Mouse (Mus musculus) adrenal gland, adult 10 weeks (tissue): Measurements from ENCODE around the gene Esp38. TPM values are rescaled to one million over a fixed set of nuclear protein-coding genes. Genes with fewer than 3 reads are reported as not detected.

Experiments used
- polyA plus RNA-seq: library from polyadenylated mRNA; stranded (reverse); fragments of 350-450 nt; fragmentation: Illumina TruSeq; extraction: RNeasy Lipid Tissue Mini Kit (QIAGEN cat#74804); gene quantifications from one replicate; pipeline ENCODE4 v1.2.3, GENCODE M21; 2014; ENCODE audit warnings: low read depth, low replicate concordance

The Esp38 gene
- polyA plus RNA-seq = not detected

DNA sequence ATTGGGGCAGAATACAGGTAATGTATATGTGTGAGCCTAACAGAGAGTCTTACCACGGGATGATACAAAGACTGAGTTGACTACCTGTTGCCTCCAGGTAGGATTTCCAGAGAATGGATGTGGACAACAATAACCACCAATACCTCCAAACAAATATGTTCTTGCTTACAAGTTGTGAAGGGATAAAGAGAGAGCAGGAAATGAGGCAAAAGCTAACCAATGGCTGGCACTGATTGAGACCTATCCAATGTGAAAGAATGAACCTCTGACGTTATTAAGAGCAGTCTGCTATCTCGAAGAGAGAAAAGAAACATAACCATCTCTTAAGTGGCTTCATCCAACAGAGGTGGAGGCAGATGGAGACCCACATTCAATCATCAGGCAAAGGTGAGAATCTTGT is at the start of gene Esp38:
Gene Esp38, plus strand, starts transcription at position 301 of the 400 bp plus-strand sequence.

Other genes with a start within 250 kb of the Esp38 start
- not detected for gene AC192777.2, start 144.9 kb downstream of the Esp38 start, polyA plus RNA-seq